Mouse (Mus musculus): ENCODE results near the gene Rrp1.

GRCm38 (mm10) chr10:78417888-78418287 lies 5.0 kb upstream of the Rrp1 start:
- TF ChIP-seq CTCF (IDR thresholded peaks at IDR 0.05; ENCODE audit: low read depth) (no peak), EP300 (IDR thresholded peaks at IDR 0.05; ENCODE audit: low read depth) (no peak)
